Mouse (Mus musculus): ENCODE data around the gene Cap1.

- TF ChIP-seq CTCF (conservative IDR thresholded peaks at IDR 0.05; ENCODE audit: low read length) (no peak), NANOG (IDR thresholded peaks at IDR 0.05; ENCODE audit: borderline replicate concordance, low read length) (no peak), POU5F1 (IDR thresholded peaks at IDR 0.05; ENCODE audit: borderline replicate concordance, low read length) (no peak)
Measured at GRCm38 (mm10) chr4:122853691-122854090, 32.2 kb downstream of the Cap1 start.

Measured in E14TG2a.4 (cell line).